In genomic region chr8:105275840-105276239, GRCm38 (mm10) we compare ENCODE assay signal across 8 mouse cellular contexts. TPM values are rescaled to one million over a fixed set of nuclear protein-coding genes. Genes with fewer than 3 reads are reported as not detected.
DNase-seq lines count a peak whose midpoint lies in the region; ATAC-seq and TF ChIP-seq lines count a peak whose summit lies in the region.

Gene Nol3, plus strand, starts transcription at chr8:105276140.

- H3K9ac ChIP-seq in limb, embryonic 12.5 days (replicated peaks), result peak within 1 kb of the TSS; percentile 55
- H3K9ac ChIP-seq in stomach, postnatal 0 days (ENCODE audit: low read length), result peak within 1 kb of the TSS; percentile 41

- no peak for TF ChIP-seq CTCF in thymus, adult 2 months (IDR thresholded peaks at IDR 0.05; ENCODE audit: borderline replicate concordance, control insufficient read depth, extremely low read depth, insufficient read depth, low read length, poor library complexity)
- no peak for TF ChIP-seq CTCF in stomach, postnatal 0 days (IDR thresholded peaks at IDR 0.05; ENCODE audit: low read depth)

- no peak for DNase-seq in thymus, adult 2 months
- DNase-seq in thymus, postnatal 14 days, result no peak
- DNase-seq in gastrocnemius, postnatal 25 days, result no peak
- no peak for DNase-seq in stomach, postnatal 0 days (ENCODE audit: low spot score)
- DNase-seq in left cerebral cortex, adult 9 months (ENCODE audit: low spot score in 2 of 2), result no peak
- DNase-seq in urinary bladder, postnatal 25 days (ENCODE audit: low spot score), result no peak

- TF ChIP-seq EP300 in stomach, postnatal 0 days (optimal IDR thresholded peaks at IDR 0.05), result no peak

- WGBS in thymus, adult 2 months, result 16% methylated on average over 10 of the region's 10 CpGs
- WGBS in limb, embryonic 12.5 days, result 6% methylated on average over 10 of the region's 10 CpGs
- 7% methylated on average over 10 of the region's 10 CpGs for WGBS in stomach, postnatal 0 days

- no peaks in the 10 kb centered on the region for H3K36me3 ChIP-seq in thymus, adult 2 months (ENCODE audit: control insufficient read depth, insufficient read depth, low read length)
- H3K36me3 ChIP-seq in limb, embryonic 12.5 days, result peaks cover 6% of the 10 kb centered on the region; the same call in 1 of the 2 replicates
- H3K36me3 ChIP-seq in stomach, postnatal 0 days (ENCODE audit: control insufficient read depth, insufficient read depth, low read length), result no peaks in the 10 kb centered on the region

- no peak for ATAC-seq in limb, embryonic 12.5 days (ENCODE audit: insufficient number of reproducible peaks, insufficient read depth, low FRiP score, low TSS enrichment, low read depth)
- no peak for ATAC-seq in stomach, postnatal 0 days (ENCODE audit: low FRiP score, low TSS enrichment)
- no peak for ATAC-seq in megakaryocyte-erythroid progenitor cell, adult 5-6 weeks (replicated peaks; ENCODE audit: low FRiP score, low TSS enrichment, poor library complexity, severe bottlenecking)

- TF ChIP-seq POLR2A in thymus, adult 2 months (IDR thresholded peaks at IDR 0.05; ENCODE audit: control insufficient read depth, extremely low read depth, insufficient read depth, low read length, poor library complexity), result no peak

- peaks cover 18% of the 10 kb centered on the region for H3K4me1 ChIP-seq in thymus, adult 2 months (replicated peaks; ENCODE audit: control insufficient read depth, insufficient read depth, low read length)
- peaks cover 27% of the 10 kb centered on the region for H3K4me1 ChIP-seq in limb, embryonic 12.5 days (replicated peaks)
- H3K4me1 ChIP-seq in stomach, postnatal 0 days (replicated peaks; ENCODE audit: control insufficient read depth, insufficient read depth), result no peaks in the 10 kb centered on the region; the same call in 1 of the 2 replicates

- no peaks in the 10 kb centered on the region for H3K9me3 ChIP-seq in limb, embryonic 12.5 days
- no peaks in the 10 kb centered on the region for H3K9me3 ChIP-seq in stomach, postnatal 0 days (ENCODE audit: control insufficient read depth, low read length)

- H3K27ac ChIP-seq in thymus, adult 2 months (ENCODE audit: control insufficient read depth, insufficient read depth, low read length), result no peak within 1 kb of the TSS
- H3K27ac ChIP-seq in limb, embryonic 12.5 days, result no peak within 1 kb of the TSS
- H3K27ac ChIP-seq in stomach, postnatal 0 days (replicated peaks), result no peak within 1 kb of the TSS

- peaks cover 2% of the 10 kb centered on the region; the same call in 1 of the 2 replicates for H3K27me3 ChIP-seq in thymus, adult 2 months (ENCODE audit: control insufficient read depth, insufficient read depth, low read length)
- H3K27me3 ChIP-seq in limb, embryonic 12.5 days, result peaks cover 99% of the 10 kb centered on the region
- peaks cover 2% of the 10 kb centered on the region; the same call in 1 of the 2 replicates for H3K27me3 ChIP-seq in stomach, postnatal 0 days (ENCODE audit: control insufficient read depth, insufficient read depth, low read length)

- H3K4me3 ChIP-seq in thymus, adult 2 months (ENCODE audit: control insufficient read depth, insufficient read depth, low read length), result peak within 1 kb of the TSS; percentile 41
- H3K4me3 ChIP-seq in limb, embryonic 12.5 days (replicated peaks), result peak within 1 kb of the TSS; percentile 44
- H3K4me3 ChIP-seq in stomach, postnatal 0 days (ENCODE audit: low read depth, low read length), result peak within 1 kb of the TSS; percentile 40

- H3K4me2 ChIP-seq in limb, embryonic 12.5 days, result peak within 1 kb of the TSS; percentile 85
- peak within 1 kb of the TSS; percentile 67 for H3K4me2 ChIP-seq in stomach, postnatal 0 days (replicated peaks; ENCODE audit: low read depth)

RNA-seq across cellular contexts. Expression of gene Nol3, which starts in this region (rescaled TPM):
- 3.5 and 4.0 TPM in 2 replicates for polyA plus RNA-seq in thymus, adult 2 months (2012; rRNA removed)
- total RNA-seq in gastrocnemius, postnatal 25 days (2021), result 10 to 100 TPM; 22.3 to 23.3 TPM
- 1.6 TPM in 2 replicates for polyA plus RNA-seq in limb, embryonic 12.5 days (2016; fragmentation: Nextera tagmentation; extraction: Ambion mirVana)
- polyA plus RNA-seq in stomach, postnatal 0 days (2015; fragmentation: Nextera tagmentation; extraction: Ambion mirVana), result 1.2 and 1.4 TPM in 2 replicates
- 0.49 TPM in 1 of 2 replicates, not detected in the other for total RNA-seq in megakaryocyte-erythroid progenitor cell, adult 5-6 weeks (2014; fragmentation: Nextera tagmentation)
- 0.04 TPM in 1 of 2 replicates, not detected in the other for total RNA-seq in megakaryocyte-erythroid progenitor cell, adult 5-6 weeks (2017)

Comparison
In these comparisons a context has a peak if more than half of its experiments do, and no peak if none do; other contexts are left out.
1. RNA of gene Nol3 (total RNA-seq): 22.3 to 23.3 TPM in gastrocnemius, postnatal 25 days; 0.04 to 0.49 TPM in megakaryocyte-erythroid progenitor cell, adult 5-6 weeks; every median in the first group is over 10 times any median in the second.
2. Peak in every context shown above with its lines, with median percentiles within 50 percentile points of each other: H3K4me3 ChIP-seq.